Mouse (Mus musculus) thymus, postnatal 0 days (tissue): ENCODE data around the gene Zfp62. TPM values are rescaled to one million over a fixed set of nuclear protein-coding genes. Genes with fewer than 3 reads are reported as not detected.
"Not testable (repeated sequence)": the region's sequence is repeated elsewhere in the genome, so short reads cannot be mapped to it uniquely, and the experiment has no call there.

Source experiments
- DNase-seq: peaks from one replicate; pipeline ENCODE4 v3.0.0-alpha.2; 2015; ENCODE audit warnings: low spot score
- polyA plus RNA-seq: library from polyadenylated mRNA; unstranded; fragments of >200 nt; fragmentation: Nextera tagmentation; extraction: Ambion mirVana; gene quantifications from 2 replicates; pipeline ENCODE4 v1.2.1, GENCODE M21; 2015

Zfp62 gene
- polyA plus RNA-seq = 33.8 and 36.1 TPM in 2 replicates

DNA sequence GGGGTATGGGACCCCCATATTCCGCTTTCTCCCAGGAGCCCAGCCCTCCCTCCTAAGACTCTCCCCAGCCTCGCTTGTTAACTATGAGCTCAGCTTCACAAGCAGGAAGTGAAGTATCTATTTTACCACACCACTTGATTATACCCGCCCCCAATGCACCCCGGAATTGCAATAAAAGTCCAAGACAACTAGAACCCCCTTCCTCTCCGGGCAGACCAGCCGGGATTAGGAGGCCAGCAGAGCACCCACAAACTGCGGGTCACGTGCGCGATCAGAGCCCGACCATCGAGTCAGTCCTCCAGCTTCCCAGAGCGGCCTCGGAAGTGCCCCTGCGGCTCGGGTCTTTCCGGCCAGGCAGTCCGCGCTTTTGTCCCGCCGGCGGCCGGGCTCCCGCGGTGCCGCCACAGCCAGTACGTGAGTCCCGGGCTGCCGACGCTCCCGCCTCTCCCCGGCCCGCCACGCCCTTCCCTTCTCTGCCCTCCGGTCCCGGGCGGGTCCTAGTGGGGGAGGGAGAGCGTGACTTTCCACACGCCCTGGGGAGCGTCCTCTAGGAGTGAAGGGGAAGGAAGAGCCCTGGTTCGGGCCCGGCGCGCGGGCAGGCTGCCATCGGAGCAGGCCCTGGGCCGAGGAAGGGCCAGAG, at the start of gene Zfp62:
Zfp62 (plus strand) TSS at position 164 of the 640 bp plus-strand sequence.
- DNase-seq = peak; percentile 91

DNA sequence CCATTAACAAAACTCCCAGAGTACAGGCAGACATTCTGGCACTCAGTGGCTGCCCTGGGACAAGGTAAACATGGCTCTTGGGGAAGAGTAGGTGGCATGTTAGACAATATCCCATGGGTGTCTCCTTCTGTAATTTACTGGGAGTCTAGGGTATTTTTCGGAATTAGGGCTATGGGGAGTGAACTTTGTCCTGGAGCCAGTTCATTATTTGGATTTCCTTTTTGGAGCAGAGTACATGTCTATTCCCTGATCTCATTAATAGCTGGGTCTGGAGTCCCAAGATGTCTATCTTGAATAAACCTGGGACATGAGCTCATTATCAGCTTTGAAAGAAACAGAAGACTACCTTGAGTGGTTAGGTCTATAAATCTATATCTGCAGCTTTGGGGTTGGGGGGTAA, 49.0 kb upstream of the Zfp62 start, which contains the start of gene Olfr1394:
Olfr1394 (plus strand) TSS at position 301 of the 400 bp plus-strand sequence.
- no peak for DNase-seq

DNA sequence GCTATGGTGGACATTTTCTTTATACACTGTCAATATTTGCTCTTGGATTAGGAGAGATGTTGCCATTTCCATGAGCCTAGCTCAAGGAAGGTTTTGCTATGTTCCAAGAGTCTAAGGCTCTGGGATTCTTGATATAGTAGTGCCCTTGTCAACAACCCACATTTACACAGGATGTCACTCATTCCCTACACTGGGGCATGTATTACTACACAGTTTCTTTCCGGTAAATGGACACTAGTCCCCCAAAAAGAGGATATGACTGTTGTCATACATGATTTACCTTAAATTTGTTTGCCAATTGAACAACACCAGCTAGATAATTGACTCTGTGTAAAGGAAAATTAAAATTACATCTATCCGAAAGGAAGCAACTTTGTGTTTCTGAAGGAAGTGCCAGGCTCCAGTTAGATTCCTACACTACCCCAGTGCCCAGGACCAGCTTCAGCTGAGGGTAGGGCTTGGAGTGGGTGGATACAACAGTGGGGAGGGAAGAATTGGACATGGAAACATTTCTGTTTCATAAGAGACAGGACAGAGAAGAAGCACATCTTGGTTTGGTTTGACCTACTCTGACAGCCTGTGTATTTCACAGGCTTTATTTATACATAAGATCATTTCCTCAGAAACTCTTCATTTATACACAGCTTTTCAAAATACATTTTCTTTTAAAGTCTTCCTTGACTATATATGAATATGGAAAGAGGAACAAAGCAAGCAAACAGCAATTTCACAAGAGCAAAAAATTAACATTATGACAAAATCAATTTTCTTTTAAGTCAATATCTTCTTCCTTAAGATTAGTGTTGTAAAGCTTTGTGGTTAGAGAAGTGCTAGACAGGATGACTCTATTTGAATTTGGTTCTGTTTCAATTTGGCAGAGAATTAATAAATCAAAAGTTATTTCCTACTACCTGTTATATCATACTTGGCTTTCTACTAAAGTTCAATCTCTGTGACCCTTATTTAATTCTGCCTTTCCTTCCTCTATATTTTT, 46.0 kb upstream of the Zfp62 start:
- no peak for DNase-seq

DNA sequence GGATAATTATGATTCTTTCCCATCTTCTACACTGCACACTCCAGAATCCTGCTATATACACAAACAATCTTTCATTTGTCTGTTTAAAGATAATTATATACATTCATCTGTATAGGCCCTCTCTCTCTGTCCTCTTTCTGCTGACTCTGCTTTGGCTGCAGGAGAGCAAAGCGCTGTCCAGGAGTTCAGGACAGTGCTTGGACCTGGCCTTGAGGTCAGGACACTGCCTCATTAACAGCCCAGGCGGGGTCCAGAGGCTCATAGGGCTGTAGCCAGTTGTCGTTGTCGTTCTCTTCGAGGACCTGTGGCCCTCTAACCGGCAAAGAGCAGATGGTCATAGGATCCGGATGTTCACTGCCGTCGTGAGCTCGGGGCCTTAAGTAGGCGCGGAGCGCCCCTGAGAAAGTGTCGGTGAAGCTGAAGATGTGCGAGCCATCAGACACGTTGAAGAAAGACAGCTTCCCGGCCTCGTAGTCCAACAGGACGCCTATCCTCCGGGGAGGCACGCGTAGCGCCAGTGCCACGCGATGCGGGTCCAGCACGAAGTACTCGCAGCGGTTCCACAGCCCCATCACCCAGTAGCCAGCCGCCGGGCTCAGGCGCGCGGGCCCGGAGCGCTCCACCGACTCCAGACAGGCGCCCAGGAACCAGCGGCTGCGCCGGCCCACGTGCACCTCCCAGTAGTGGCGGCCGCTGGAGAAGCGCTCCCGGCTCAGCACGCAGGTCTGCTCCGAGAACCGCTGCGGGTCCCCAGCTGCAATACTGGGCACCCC, 34.1 kb upstream of the Zfp62 start:
- DNase-seq = peak; percentile 10

DNA sequence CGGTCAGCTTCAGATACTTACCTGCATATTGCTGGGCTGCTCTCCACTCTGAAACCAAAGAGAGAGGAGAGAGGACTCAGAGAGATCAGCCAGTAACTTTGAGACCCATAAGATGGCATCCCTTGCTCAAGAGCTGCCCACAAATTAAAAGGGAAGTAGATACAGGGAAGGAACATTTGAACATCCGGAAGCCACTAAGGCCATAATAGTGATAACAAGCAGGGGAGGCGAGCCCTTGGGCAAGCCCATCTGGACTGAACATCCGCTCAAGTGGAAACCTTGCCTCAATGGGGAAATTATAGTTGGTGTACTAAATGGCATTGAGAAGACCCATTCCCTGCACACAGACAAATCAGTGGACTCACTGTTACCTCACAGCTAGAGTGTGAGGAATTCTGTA, 32.5 kb upstream of the Zfp62 start:
- no peak for DNase-seq

DNA sequence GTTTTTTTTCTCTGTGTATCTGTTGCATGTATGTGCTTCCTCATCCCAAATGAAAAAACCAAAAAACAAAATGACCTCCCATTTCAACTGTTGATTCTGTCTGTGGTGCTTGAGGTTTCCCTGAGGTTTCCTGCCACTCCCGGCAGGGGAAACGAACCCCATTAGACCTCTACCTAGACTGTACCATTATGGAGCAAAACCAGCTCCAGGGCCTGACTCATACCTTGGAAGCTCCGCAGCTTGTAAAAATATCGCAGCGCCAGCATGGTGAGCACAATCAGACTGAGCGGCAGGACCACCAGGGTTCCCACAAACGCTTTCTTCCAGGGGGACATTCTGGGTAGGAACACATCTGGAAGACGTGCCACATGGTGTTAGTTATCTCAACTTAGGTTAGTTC, 27.7 kb upstream of the Zfp62 start:
- DNase-seq = no peak

DNA sequence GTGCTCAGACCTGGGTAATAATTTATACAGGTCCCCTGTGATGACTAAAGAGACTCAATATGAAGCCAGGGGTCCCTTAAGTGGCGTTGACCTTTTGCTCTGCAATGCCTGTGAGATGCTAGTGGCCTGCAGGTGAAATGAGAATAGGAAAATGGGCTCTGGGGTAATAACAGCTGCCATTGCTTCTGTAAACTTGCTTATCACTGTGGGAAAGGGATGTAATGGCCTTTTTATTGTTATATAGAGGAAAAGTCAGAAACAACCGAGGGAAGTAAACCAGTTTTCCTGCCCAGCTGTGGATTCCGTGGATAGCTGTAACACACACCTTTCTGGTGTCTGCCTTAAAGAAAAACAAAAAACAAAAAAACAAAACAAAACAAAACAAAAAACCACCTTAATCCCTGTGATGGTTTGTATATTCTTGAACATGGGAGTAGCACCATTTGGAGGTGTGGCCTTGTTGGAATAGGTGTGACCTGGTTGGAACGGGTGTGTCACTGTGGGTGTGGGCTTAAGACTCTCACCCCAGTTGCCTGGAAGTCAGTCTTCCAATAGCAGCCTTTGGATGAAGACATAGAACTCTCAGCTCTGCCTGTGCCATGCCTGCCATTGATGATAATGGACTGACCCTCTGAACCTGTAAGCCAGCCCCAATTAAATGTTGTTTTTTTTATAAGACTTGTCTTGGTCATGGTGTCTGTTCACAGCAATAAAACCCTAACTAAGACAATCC, 26.9 kb upstream of the Zfp62 start:
- not testable (repeated sequence) for DNase-seq

DNA sequence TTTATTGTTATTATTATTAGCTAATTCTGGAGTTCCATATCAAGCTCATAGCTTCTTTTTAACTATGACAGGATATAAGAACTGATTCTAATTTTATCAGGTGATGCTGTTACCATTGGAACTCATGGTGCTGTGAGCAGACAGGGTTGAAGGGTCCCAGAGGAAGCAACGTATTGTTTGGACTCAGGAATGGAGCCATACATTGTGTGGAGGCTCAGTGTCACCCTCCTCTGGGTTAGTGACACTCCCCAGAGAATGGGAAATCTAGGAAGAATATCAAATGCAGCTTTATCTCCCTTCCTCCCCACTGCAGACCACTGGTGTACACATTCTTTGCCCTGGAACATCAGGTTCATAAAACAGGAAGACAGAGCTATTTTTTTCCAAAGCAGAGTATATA, 19.9 kb upstream of the Zfp62 start:
- DNase-seq = no peak

DNA sequence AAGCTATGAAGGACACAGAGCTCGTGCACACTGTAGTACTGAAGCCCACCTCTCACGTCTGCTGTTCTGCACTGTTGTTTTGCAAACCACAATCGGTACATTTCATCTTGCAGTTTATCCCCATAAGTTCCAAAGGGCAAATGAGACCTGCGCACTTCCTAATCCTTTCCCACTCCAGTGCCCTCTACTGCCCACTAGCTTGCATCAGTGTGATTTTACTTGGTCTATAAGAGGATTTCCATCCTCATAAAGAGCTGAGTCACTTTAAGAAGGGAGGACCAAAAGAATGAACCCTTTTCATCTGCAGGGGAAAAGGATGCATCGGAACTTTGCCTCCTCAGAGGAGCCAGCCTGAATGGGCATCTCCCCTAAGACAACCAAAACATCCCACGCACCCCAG, 16.6 kb upstream of the Zfp62 start:
- DNase-seq = no peak

DNA sequence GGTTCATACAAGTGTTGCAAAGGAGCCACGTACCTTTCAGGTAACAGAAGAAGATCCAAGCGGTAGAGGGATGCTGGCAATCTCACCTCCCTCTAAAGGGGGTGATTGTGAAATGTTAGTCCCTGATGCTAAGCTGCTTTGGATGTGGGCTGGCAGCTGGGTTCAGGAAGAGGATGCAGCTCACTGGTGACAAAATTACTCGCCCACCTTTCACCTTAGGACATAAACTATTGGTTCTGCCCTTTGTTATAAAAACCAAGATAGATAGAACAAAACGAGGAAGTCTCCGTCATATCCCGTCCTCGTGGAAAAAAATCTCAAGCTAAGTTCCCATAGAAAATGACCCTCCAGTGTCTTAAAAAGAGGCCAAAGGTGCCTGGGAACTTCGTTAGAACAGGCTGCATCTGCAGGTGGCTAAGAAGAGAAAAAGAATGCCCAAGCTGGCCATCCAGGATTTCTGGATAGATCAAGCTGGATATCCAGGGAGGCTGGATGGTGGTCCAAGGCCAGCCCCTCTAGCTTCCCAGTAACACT, 16.1 kb upstream of the Zfp62 start, which contains the start of gene Btnl9:
Btnl9 (minus strand) TSS at position 205 of the 534 bp plus-strand sequence.
- no peak for DNase-seq

DNA sequence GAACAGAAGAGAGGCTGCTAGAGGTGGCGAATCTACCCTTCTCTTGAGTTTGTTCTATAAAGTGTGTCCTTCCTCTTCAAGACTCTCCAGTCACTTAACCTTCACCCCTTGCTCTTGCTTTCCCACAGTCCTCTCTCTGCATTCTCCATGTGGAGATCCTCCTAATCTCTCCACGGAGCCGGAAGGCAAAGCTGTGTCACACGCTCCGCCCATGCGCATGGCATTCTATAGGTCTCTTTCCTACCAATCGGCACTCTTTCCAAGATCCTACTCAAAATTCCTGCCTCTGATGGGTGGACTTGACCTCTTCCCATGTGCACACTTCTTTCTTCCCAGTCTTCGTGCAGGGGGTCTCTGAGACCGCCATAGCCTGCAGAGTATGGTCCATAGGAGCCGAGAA, 15.4 kb upstream of the Zfp62 start:
- DNase-seq = no peak

DNA sequence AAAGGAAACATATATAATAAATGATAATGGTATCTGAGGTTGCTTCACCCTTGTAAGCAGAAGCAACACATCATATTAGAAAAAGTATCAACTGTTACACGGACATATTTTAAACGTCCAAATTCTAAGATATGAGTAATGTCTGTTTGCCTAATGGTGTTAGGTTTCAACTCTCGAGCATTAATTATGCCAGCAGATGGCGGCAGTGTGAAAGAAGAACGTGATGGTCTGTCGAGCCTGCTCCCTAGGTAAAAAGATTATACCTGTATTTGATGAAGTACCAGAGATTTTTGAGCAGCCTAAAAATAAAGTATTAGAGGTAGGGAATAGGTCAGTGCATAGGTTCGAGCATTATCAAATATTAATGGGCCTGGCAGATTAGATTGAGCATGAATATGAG, 13.4 kb upstream of the Zfp62 start:
- DNase-seq = peak; percentile 62

DNA sequence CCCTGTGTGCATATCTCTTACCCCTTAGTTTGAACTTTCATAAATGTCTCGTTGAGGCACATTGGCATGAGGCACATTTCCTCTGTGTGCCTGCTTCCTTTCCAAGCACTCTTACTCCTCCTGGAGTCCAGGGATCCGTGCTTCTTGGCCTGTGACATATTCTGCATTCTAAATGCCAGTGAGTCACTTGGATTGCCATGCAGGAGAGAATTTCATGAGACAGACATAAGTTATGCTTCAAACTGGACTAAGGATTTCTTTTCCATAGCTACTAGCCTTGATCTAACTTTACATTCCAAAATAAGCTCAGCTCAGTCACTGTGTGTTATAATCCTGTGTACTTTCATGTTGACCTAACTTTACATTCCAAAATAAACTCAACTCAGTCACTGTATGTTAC, 12.0 kb upstream of the Zfp62 start:
- DNase-seq = no peak

DNA sequence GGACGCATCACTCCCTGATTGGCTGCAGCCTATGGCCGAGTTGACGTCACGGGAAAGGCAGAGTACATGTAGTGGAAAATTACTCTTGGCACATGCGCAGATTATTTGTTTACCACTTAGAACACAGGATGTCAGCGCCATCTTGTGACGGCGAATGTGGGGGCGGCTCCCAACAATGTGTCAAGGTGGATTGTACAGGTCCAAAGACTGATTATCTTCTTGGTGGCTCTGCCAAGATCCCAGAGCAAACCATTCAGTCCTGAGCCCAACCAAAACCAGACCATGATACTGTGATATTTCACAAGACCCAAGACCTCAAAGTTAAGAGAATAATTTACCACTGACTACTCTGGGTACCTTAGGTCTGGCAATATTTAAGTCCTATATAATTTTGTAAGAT, 8.3 kb upstream of the Zfp62 start:
- DNase-seq = not testable (repeated sequence)

DNA sequence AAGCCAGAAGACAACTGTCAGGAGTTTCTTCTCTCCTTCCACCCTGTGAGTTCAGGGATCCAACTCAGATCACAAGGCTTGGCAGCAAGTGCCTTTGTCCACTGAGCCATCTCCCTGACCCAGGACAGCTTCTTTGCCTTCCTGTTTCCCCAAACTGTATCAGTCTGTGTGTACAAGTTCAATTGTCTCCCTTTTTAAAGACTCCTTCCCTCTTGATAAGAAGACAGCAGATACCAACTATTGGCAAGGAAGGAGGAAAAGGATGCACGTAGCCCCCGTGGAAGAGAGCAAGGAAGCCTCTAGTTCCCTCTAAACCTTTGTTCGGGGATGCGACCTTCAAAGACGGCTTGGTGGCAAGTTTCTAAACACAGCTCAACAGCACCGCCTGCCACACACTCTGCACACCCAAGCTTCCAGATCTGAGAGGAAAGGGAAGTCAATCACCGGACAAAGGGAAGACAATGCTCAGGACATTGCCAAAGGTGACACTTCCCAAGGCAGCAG, 7.2 kb upstream of the Zfp62 start:
- peak; percentile 38 for DNase-seq

DNA sequence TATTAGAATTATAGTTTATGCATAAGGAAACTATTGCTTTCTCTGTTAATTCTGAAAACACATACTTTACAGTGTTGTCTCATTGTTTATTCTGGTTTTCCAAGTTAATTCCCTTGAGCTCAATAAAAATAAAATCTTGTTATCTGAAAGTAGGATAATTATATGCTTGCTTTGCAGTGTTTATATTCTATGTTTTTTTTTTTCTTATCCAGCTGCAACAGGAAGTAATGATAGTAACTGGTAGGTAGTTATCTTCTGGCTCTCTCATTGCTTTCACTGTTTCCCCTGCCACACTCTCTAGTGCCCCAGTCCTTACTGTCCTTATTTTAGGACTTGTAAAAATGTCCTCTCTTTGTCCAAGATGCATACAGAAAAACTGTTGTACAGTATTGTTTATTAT, 2.4 kb upstream of the Zfp62 start:
- no peak for DNase-seq

DNA sequence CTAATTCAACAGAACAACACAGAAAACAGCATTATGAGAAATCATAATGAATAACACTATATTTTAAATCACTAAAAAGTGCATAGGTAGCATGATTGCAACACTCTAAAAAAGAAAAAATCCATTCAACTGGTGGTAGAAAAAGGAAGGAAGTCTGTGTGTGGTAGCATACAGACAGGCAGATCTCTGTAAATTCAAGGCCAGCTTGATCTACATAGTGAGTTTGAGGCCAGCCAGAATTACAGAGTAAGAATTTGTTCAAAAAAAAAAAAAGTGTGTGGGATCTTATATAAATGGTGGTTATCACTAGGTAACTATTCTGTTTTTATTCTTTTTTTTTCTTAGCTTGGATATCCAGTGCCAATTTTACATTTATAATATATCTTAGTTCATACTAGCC, 1.9 kb upstream of the Zfp62 start:
- DNase-seq = no peak

DNA sequence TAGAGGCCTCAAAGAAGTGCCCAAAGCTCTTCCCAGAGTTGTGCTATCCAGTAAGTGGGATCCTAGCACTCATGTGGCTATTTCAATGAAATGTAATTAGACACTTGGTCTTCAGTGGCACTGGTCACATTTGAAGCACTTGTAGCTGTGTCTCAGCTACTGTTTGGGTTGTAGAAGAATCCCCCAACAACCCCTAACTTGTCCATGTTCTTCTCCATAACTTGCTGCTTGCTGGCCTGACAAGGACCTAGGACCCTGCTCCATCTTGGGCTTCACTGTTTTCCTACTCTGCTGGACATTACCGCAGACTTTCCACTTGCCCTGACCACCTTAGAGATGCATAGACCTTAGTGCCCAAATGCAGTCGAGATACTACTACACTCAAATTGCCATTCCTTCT, 1.0 kb upstream of the Zfp62 start:
- DNase-seq = no peak

DNA sequence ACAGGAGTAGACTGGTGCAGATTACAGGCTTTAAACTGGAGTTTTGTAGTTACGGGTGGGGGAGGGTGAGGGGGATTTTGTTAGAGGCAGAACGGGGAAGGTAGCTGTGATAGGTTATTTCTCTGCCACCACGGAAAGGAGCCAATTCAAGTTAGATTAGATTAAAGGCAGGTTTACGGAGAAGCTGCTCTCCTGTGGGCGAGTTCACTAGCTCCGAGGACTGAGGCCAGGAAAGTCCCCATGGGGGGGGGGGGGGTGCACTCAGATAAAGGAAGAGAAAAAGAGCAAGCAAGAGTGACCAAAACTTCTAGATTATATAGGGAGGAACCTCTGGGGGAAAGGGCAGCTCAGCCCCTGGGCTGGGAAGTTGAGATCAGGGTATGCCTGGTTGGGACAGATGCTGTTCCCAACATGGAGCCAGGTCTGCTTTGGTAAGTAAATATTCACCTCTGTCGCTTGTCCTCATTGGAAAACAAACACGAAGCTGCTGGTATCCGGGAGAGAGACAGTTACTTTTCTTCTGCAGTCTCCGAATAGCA, 500 bp upstream of the Zfp62 start:
- DNase-seq = peak; percentile 38
